Mouse (Mus musculus): ENCODE measurements around the gene Hoxa1.

Hoxa1 gene

DNA sequence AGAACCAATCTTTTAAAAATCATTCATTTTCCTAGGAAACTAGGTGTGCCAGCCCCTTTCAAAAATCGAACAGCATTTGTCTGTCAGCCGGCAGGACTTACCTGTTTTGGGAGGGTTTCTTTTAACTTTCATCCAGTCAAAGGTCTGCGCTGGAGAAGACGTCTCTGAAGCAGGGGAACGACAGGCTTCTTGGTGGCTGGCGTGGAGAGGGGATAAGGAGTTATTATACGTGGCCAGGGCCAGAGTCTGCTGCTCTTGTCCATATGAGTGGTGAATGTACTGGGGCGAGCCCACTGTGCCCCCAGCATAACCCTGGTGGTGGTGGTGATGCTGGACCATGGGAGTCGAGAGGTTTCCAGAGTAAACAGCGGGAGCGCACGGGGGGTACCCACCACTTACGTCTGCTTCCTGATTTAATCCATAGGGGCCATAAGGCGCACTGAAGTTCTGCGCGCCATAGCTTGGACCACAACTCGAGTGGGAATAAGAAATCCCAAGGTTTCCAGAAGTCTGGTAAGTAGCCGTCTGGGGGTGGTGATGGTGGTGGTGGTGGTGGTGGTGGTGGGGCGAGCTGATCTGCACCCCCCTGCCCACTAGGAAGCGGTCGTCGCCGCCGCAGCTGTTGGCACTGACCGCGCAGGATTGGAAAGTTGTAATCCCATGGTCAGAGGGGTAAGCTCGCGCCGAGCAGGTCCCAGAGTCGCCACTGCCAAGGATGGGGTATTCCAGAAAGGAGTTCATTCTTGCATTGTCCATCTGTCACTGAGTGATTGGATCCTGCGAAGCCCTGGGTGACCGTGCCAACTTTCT is 446 bp downstream of the Hoxa1 start:
- no peak for DNase-seq (ENCODE audit: low spot score)

DNA sequence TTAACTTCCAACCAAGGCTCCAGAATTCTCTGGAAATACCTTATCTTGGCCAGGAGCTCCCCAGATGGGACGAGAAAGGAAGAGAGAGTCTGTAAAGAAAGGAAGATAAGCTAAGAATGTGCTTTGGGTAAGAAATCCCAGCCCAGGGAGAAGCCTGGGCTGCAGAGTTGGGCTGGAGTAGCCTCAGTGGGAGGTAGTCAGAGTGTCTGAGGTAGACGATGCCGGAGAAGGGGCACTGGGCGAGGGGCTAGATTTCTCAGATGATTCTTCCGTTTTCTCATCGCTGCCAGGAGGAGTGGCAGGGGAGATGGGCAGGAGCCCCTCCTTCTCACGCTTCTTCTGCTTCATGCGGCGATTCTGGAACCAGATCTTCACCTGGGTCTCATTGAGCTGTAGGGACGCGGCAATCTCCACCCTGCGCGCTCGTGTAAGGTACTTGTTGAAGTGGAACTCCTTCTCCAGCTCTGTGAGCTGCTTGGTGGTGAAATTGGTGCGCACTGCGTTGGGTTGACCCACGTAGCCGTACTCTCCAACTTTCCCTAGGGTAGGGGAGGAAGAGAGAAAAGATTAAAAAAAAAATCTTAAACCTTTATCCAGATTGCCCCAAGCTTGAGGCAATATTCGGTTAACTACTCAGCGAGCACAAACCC is 1.4 kb downstream of the Hoxa1 start:
- no peak for DNase-seq (ENCODE audit: low spot score)

DNA sequence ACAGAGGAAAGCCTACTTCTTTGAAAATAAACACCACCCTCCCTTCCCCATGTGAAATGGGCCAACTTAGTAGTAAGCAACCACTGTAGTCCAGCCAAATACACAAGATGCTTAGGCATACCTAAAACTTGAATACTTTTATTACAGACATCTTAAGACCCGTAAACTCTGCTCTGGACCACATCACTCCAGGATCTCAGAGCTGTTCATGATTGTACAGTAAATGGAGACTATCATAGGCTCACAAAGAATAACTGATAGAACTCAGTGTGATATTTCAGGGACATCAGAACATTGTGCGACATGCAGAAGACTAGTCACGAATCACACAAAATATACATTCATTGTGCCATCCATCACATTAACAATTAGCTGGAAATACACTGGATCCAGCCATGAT is 2.6 kb downstream of the Hoxa1 start:
- DNase-seq (ENCODE audit: low spot score): no peak

GRCm38 (mm10) chr6:52154044-52154443 is 4.1 kb downstream of the Hoxa1 start:
- no peak for DNase-seq (ENCODE audit: low spot score)

DNA sequence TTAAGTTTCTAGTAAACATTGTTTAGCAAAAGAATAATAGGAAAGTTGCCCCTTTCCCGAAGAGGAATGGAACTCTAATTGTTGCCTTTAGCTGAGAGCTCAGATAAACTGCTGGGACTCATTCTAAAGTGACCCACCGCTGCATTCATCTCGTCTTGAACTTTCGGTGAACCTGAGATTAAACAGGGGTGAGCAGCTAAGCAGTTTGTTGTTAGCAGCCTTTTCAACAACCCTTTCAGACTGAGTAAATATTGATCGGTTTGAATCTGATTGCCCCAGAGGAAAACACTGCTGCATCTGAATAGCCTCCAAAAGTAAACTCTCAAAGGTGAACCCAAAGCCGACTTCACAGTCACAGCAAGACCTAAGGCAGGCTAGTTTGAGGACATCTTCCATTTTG is 4.8 kb downstream of the Hoxa1 start:
- no peak for DNase-seq (ENCODE audit: low spot score)

GRCm38 (mm10) chr6:52152226-52153193 is 5.6 kb downstream of the Hoxa1 start:
- no peak for DNase-seq (ENCODE audit: low spot score)

DNA sequence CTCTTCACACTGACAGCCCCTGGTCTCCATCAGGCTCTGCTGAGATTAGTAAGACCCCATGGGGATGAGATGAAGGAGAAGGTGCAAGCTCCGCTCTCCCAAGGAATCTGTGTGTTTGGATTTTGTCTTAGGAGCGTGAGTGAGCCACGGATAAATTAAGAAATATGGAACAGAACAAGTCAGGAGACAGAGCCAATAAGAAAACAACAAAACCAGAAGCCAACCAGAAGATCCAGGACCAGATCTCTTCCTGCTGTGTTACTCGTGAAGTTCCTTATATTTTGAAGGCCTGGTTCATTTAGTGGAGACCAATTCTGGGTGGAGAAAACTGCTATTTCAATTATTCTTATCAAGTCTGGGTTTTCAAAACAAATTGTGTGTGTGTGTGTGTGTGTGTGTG is 6.5 kb downstream of the Hoxa1 start:
- no peak for DNase-seq (ENCODE audit: low spot score)

- DNase-seq (ENCODE audit: low spot score): no peak
These were observed 7.6 kb downstream of the Hoxa1 start for GRCm38 (mm10) chr6:52150401-52150966.

GRCm38 (mm10) chr6:52139115-52139514 is 19.0 kb downstream of the Hoxa1 start:
- DNase-seq (ENCODE audit: low spot score): no peak

- DNase-seq (ENCODE audit: low spot score): no peak
These were observed 19.5 kb downstream of the Hoxa1 start for GRCm38 (mm10) chr6:52138576-52138975.

- no peak for DNase-seq (ENCODE audit: low spot score)
These were observed 20.1 kb downstream of the Hoxa1 start for GRCm38 (mm10) chr6:52137841-52138535.

DNA sequence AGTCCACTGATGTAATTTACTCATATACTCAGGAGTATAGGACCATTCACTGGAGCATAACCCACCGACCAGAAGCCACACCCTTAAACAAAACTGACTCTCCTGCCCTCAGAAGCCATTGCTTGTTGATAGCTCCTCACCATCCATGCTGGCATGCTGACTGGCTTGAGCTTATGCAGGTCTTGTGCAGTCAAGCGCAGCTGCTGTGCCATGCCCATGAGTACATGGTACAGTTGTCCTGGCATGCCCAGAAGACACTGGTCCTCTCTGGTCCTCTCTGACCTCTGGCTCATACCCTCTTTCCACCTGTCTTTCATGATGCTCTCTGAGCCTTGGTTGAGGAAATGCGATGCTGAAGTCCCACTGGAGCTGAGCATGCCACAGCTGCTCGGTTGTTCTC is 34.4 kb downstream of the Hoxa1 start:
- DNase-seq (ENCODE audit: low spot score): no peak

GRCm38 (mm10) chr6:52121173-52121572 is 36.9 kb downstream of the Hoxa1 start:
- no peak for DNase-seq (ENCODE audit: low spot score)

- DNase-seq (ENCODE audit: low spot score): no peak
These were observed 39.0 kb downstream of the Hoxa1 start for GRCm38 (mm10) chr6:52118903-52119635.

- no peak for DNase-seq (ENCODE audit: low spot score)
These were observed 42.2 kb downstream of the Hoxa1 start for GRCm38 (mm10) chr6:52115899-52116298.

DNA sequence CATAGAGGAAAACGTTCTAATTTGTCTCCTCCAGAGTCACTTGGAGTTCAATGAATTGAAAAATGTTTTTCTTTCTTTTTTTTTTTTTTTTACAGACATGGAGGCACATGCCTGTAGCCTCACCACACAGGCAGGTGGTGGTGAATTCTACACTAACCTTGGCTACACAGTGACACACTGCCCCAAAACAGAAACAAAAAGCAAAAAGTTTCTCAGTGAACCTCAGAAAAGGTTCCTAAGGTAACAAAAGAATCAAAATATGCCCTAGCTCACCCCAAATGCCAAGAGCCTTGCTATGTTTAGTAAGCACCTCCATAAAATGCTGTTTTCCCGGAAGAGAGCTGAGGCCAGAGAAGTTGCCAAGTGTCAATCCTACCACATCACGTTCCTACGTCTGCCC is 46.3 kb downstream of the Hoxa1 start:
- DNase-seq (ENCODE audit: low spot score): no peak

GRCm38 (mm10) chr6:52107400-52107799 is 50.7 kb downstream of the Hoxa1 start:
- no peak for DNase-seq (ENCODE audit: low spot score)

- DNase-seq (ENCODE audit: low spot score): no peak
These were observed 51.4 kb downstream of the Hoxa1 start for GRCm38 (mm10) chr6:52106716-52107115.

GRCm38 (mm10) chr6:52106178-52106577 is 51.9 kb downstream of the Hoxa1 start:
- no peak for DNase-seq (ENCODE audit: low spot score)

Data from ovary, adult 18-20 months (tissue).